Mouse (Mus musculus): ENCODE data around the gene Rnf227. TPM values are rescaled to one million over a fixed set of nuclear protein-coding genes. Genes with fewer than 3 reads are reported as not detected.
A peak's percentile ranks its signal among the peaks of the same experiment; 100 is the strongest.

The Rnf227 gene
- polyA plus RNA-seq, 1 experiment, result 0.06 TPM

DNA sequence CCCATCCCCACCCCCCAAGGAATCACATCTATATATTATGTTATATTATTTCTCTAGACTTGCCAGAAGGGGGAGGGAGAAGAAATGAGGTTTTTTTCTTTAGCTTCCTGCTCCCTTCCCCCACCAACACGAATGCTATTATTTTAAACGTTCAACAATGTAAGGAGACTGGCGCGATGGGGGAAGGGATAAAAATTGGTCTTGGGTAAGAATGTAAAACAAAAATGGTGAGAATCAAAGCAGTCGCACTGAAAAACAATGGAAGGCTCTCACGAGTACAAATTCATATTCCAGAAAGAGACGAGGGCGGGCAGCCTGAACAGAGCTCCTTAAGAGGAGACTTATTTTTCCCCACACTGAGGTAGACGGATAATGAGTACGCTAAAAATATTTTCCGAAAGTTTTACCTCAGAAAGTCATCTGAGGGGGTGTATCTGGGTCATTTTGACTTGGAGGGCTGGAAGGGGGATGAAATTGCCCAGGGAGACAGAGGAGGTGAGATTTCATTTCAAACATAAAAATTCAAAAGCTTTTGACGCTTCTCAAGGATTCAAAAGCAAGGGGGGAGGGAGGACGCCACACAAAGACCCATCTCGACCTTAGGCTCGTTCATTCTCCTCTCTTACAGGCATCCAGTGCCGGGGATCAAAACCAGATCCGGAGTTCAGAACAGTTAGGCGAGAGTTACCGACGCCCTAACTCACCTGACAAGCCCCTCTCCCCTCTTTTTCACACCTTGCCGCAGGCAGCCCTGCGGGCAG, 26.8 kb downstream of the Rnf227 start:
- H3K27me3 ChIP-seq (ENCODE audit: control insufficient read depth), result peaks cover 80% of the 10 kb centered on the region
- peaks cover 7% of the 10 kb centered on the region; the same call in 1 of the 2 replicates for H3K9me3 ChIP-seq (ENCODE audit: control insufficient read depth, low read length)
- peaks cover 52% of the 10 kb centered on the region for H3K4me1 ChIP-seq (ENCODE audit: control insufficient read depth)
- H3K36me3 ChIP-seq (ENCODE audit: control insufficient read depth), result no peaks in the 10 kb centered on the region
- TF ChIP-seq TAL1 (IDR thresholded peaks at IDR 0.05; ENCODE audit: low read length), result no peak
- TF ChIP-seq GATA1 (IDR thresholded peaks at IDR 0.05; ENCODE audit: low read length), result no peak
- H3K4me3 ChIP-seq (replicated peaks), result peak overlapping the region; percentile 36

DNA sequence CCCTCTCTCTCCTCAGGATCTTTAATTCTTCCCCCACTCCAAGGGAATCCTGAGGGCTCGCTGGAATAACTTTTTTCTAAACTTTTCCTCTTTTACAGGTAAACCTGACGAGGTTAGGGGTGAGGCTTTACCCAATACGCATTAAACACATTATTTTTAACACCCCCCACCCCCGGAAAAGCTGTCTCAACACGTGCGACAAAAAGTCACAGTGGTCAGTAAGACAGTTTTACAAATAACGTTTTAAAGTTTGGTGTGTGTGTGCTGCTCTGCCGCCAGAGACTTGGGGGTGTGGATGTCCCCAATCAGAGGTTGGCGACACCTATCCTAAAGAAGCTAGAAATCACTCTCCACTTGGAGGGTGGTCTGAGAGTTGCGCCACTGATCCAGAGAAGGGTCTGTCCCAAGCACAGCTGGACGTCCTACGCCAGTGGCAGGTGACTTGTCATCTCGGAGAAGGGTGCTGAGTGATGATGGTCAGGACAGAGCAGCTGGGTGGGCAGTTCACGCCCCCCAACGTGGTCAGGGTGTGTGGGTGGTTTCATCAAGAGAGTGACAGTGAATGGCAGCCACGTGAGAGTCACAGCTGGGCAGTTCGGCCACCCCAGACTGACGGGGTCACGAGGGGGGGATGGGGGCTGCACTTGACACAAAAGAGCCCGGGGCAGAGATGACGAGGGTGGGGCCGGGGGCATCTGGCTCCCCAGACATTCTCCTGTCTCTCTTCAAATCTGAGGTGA, 27.5 kb downstream of the Rnf227 start:
- Histone ChIP-seq H3K4me3 (replicated peaks) (peak overlapping the region; percentile 67), H3K4me1 (ENCODE audit: control insufficient read depth) (peaks cover 59% of the 10 kb centered on the region), H3K36me3 (ENCODE audit: control insufficient read depth) (no peaks in the 10 kb centered on the region), H3K27me3 (ENCODE audit: control insufficient read depth) (peaks cover 85% of the 10 kb centered on the region), H3K9me3 (ENCODE audit: control insufficient read depth, low read length) (peaks cover 7% of the 10 kb centered on the region; the same call in 1 of the 2 replicates)
- TF ChIP-seq GATA1 (IDR thresholded peaks at IDR 0.05; ENCODE audit: low read length) (no peak), TAL1 (IDR thresholded peaks at IDR 0.05; ENCODE audit: low read length) (no peak)

DNA sequence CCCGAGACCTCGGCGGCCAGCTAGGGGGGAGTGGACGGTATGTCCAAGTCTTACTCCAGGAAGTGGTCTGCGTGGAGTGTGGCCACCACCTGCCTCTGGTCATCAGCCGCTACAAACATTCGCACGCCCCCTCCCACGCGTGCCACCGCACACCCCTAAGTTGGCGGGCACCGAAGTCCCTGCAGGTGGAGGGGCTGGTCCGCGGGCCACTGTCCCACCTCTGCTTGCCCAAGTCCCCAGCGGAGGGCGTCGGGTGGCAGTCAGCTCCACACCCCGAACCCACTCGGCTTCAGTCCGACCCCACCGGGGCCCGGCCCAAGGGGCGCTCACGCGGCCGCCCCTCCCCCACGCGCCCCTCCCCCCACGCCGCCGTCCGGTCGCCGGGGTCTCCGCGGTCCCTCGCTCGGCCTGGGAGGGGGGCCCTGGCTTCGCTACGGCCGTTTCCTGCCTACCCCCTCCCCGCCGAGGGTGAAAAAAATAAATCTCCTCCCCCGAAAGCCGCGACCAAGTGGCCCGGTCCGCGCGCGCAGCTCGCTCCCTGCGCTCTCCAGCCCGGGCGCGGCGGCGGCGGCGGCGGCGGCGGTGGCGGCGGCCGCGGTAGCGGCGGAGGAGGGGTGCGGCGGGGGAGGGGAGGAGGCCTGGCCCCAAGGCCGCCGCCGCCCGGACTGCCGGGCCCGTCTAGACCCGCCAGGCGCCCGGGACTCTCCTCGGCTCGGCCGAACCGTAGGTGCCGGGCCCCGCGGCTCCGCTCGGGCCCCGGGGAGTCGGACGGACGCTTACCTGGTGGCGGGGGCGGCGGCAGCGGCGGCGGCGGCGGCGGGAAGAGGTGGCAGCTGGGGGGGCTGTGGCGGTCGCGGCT, 28.3 kb downstream of the Rnf227 start:
- peaks cover 85% of the 10 kb centered on the region for H3K27me3 ChIP-seq (ENCODE audit: control insufficient read depth)
- TF ChIP-seq GATA1 (IDR thresholded peaks at IDR 0.05; ENCODE audit: low read length), result no peak
- TF ChIP-seq TAL1 (IDR thresholded peaks at IDR 0.05; ENCODE audit: low read length), result no peak
- H3K4me1 ChIP-seq (ENCODE audit: control insufficient read depth), result peaks cover 67% of the 10 kb centered on the region
- peaks cover 7% of the 10 kb centered on the region; the same call in 1 of the 2 replicates for H3K9me3 ChIP-seq (ENCODE audit: control insufficient read depth, low read length)
- no peaks in the 10 kb centered on the region; the same call in 1 of the 2 replicates for H3K36me3 ChIP-seq (ENCODE audit: control insufficient read depth)
- peak overlapping the region; percentile 67 for H3K4me3 ChIP-seq (replicated peaks)

DNA sequence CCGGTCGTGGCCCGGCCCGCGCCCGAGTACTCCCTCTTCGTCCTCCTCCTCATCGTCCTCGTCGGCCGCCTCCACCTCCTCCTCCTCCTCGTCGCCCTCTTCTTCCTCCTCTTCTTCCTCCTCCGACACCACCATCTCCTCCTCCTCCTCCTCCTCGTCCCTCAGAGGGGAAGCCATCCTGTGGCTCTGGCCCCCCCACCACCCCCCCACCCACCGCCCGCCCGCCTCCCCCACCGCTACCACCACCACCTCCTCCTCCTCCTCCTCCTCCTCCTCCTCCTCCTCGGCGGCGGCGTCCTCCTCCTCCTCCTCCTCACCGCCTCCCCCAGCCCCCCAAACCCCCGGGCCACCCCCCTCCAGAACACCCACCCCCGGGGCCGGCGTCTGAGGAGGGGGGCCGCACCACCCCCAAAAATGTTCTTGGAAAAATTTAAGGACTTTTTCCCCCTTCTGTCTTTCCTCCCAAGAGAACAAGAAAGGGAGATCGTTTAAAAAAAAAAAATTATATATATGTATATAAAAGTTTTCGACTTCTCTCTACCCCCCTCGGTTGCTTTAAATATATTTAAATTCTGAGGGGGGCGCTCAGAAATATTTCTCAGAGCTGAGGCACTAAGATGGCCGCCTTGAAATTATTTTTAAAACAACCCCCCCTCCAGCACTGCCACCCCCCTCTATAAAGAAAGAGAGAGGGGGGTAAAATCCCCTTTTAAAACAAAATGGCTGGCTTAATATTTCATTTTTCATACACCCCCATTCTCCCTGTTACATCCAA, 29.1 kb downstream of the Rnf227 start, which contains the start of gene Chd3:
Gene Chd3 (minus strand): TSS at position 192 of the 775 bp plus-strand sequence.
- H3K27me3 ChIP-seq (ENCODE audit: control insufficient read depth), result peaks cover 81% of the 10 kb centered on the region
- peak within 1 kb of the TSS; percentile 67 for H3K4me3 ChIP-seq (replicated peaks)
- TF ChIP-seq TAL1 (IDR thresholded peaks at IDR 0.05; ENCODE audit: low read length), result no peak
- TF ChIP-seq GATA1 (IDR thresholded peaks at IDR 0.05; ENCODE audit: low read length), result no peak
- H3K9me3 ChIP-seq (ENCODE audit: control insufficient read depth, low read length), result peaks cover 7% of the 10 kb centered on the region; the same call in 1 of the 2 replicates
- H3K36me3 ChIP-seq (ENCODE audit: control insufficient read depth), result peaks cover 2% of the 10 kb centered on the region; the same call in 1 of the 2 replicates
- H3K4me1 ChIP-seq (ENCODE audit: control insufficient read depth), result peaks cover 76% of the 10 kb centered on the region

DNA sequence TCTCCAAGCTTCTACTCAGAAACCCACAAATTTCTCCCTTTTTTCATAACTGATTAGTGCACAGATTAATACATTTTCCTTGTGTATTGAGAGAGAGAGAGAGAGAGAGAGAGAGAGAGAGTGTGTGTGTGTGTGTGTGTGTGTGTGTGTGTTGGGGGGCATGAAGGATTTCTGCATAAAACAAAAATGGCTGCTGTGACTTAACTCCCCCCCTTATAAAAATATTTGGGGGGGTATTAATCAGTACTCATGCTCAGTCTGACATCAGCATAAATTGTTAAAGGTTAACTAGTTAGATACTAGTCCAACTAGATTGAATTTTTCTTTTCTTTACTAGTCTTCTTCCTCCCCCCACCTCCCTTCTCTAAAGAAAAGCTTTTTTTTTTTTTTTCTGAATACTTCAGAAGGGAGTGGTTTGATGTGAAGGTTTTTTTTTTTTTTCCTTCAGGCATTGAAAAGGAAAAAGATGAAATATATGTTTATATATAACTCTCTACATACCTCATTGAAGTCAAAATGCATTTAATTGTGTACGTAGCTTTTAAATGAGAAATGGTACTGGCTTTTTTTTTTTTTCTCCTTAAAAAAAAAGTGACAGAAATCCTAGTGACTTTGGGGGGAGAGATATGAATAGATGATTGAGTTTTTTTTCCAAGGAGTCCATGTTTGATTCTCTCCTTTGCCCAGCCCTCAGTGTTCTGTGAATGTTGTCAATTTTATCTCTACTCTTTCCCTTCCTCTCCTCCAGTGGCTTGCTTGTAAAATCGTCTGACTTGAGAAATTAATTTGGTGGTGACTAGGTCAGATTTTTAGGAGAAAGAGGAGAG, 29.9 kb downstream of the Rnf227 start:
- Histone ChIP-seq H3K4me1 (ENCODE audit: control insufficient read depth) (peaks cover 76% of the 10 kb centered on the region), H3K4me3 (replicated peaks) (no peak overlapping the region), H3K27me3 (ENCODE audit: control insufficient read depth) (peaks cover 73% of the 10 kb centered on the region), H3K36me3 (ENCODE audit: control insufficient read depth) (peaks cover 2% of the 10 kb centered on the region; the same call in 1 of the 2 replicates), H3K9me3 (ENCODE audit: control insufficient read depth, low read length) (peaks cover 7% of the 10 kb centered on the region; the same call in 1 of the 2 replicates)
- TF ChIP-seq TAL1 (IDR thresholded peaks at IDR 0.05; ENCODE audit: low read length), result no peak
- no peak for TF ChIP-seq GATA1 (IDR thresholded peaks at IDR 0.05; ENCODE audit: low read length)

DNA sequence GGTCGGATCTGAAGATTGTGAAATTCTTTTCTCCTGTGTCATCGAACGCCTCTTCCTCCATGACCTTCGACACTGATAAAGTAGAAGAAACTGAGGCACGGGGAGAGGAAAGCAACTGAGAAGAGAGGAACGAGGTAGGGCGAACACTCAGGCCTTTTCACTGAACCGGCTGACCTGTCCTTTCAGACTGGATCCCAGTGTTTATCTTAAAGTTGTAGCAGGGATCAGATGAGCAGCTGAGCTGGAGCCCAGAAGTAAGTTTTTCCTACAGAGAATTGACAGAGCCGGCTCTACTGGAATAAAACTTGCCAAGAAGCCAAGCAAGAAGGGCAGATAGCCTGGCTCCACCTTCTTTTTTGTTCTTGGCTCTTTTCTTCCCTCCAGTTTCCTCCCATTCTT, 30.6 kb downstream of the Rnf227 start:
- Histone ChIP-seq H3K9me3 (ENCODE audit: control insufficient read depth, low read length) (peaks cover 7% of the 10 kb centered on the region; the same call in 1 of the 2 replicates), H3K36me3 (ENCODE audit: control insufficient read depth) (peaks cover 5% of the 10 kb centered on the region; the same call in 1 of the 2 replicates), H3K27me3 (ENCODE audit: control insufficient read depth) (peaks cover 67% of the 10 kb centered on the region), H3K4me3 (replicated peaks) (no peak overlapping the region), H3K4me1 (ENCODE audit: control insufficient read depth) (peaks cover 76% of the 10 kb centered on the region)
- TF ChIP-seq TAL1 (IDR thresholded peaks at IDR 0.05; ENCODE audit: low read length), result no peak
- no peak for TF ChIP-seq GATA1 (IDR thresholded peaks at IDR 0.05; ENCODE audit: low read length)

DNA sequence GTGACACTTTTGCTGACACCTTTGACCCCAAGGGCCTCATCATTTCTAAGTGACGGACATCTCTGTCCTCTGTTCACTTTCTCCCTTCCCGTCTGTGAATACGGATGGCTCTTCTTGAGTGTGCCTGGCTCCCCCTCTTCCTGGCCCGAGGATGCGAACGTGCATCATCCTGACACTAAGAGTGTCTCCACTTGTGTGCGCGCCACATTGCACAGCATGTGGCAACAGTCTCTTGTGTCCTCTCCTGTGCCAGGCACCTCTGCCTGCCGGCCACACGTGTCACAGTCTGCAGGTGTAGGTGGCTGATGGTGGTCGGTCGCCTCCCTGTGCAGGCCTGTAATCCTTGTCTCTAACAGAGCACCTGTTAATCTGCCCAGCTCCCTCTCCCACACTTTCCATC, 31.3 kb downstream of the Rnf227 start:
- Histone ChIP-seq H3K9me3 (ENCODE audit: control insufficient read depth, low read length) (peaks cover 7% of the 10 kb centered on the region; the same call in 1 of the 2 replicates), H3K27me3 (ENCODE audit: control insufficient read depth) (peaks cover 59% of the 10 kb centered on the region), H3K4me3 (replicated peaks) (no peak overlapping the region), H3K36me3 (ENCODE audit: control insufficient read depth) (peaks cover 5% of the 10 kb centered on the region; the same call in 1 of the 2 replicates), H3K4me1 (ENCODE audit: control insufficient read depth) (peaks cover 74% of the 10 kb centered on the region)
- TF ChIP-seq GATA1 (IDR thresholded peaks at IDR 0.05; ENCODE audit: low read length) (no peak), TAL1 (IDR thresholded peaks at IDR 0.05; ENCODE audit: low read length) (no peak)
